Mouse (Mus musculus): ENCODE results near the gene Plcd3.

Plcd3 gene

DNA sequence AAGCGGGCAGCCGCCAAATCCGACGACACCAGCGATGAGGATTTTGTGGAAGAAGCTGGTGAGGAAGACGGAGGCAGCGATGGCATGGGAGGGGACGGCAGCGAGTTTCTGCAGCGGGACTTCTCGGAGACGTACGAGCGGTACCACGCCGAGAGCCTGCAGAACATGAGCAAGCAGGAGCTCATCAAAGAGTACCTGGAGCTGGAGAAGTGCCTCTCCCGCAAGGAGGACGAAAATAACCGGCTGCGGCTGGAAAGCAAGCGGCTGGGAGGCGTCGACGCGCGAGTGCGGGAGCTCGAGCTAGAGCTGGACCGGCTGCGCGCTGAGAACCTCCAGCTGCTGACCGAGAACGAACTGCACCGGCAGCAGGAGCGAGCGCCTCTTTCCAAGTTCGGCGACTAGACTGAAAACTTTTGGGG lies 16.1 kb upstream of the Plcd3 start:
- no peak for DNase-seq (ENCODE audit: low read depth, low spot score)

DNA sequence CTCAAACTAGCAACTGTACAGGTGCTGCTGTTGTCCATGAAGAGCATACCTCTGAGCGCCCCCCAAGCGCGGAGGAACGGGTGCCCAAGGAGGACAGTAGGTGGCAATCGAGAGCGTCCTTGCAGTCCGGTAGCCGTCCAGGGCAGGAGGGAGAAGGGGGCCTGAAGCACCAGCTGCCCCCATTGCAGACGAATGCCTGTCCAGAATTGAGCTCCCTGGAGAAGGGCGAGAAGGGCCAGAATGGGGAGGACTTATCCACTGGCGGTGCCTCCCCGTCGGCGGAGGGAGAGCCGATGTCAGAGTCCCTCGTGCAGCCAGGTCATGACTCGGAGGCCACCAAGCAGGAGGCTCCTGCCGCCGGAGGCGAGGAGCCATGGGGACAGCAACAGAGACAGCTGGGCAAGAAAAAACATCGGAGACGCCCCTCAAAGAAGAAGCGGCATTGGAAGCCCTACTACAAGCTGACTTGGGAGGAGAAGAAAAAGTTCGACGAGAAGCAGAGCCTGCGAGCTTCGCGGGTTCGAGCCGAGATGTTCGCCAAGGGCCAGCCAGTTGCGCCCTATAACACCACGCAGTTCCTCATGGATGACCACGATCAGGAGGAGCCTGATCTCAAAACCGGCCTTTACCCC lies 15.6 kb upstream of the Plcd3 start:
- peak; percentile 43 for DNase-seq (ENCODE audit: low read depth, low spot score)

DNA sequence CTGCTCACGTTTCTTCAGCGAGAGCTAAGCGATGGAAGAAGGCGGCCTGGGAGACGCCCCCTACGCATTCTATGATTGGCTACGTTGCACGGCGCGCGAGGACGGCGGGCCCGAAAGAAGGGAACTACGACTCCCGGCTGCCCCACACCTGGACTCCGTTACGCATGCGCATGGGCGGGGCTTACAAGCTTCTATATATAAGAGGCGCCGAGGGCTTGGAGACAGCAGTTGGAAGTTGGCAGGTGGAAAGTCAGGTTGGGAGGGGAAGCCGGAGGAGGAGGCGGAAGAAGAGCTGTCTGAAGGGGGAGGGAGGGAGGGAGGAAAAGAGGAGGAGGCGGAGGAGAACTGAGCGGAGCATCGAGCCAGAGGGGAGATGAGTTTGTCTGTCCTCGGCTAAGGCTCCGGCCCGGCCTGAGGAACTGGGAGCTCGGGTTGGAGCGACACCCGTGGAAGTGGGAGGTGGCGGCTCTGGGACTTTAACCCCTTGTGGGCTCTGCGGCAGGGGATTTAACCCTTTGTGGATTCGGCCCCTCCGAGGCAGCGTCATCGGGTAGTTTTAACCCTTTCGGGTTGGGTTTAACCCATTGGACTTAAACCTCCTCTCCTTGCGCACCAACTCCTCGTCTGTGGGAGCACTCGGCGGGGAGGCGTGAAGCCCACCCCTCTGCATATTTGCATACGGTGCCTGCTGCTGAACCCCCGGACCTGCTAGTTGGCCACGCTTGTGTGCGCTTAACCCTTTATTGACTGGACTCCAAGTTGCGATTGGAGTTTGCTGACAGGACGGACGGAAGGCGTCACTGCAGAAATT lies 14.8 kb upstream of the Plcd3 start, which contains the start of gene Hexim1:
Gene Hexim1 (plus strand): TSS at position 224 of the 811 bp plus-strand sequence.
- peak; percentile 99 for DNase-seq (ENCODE audit: low read depth, low spot score)

DNA sequence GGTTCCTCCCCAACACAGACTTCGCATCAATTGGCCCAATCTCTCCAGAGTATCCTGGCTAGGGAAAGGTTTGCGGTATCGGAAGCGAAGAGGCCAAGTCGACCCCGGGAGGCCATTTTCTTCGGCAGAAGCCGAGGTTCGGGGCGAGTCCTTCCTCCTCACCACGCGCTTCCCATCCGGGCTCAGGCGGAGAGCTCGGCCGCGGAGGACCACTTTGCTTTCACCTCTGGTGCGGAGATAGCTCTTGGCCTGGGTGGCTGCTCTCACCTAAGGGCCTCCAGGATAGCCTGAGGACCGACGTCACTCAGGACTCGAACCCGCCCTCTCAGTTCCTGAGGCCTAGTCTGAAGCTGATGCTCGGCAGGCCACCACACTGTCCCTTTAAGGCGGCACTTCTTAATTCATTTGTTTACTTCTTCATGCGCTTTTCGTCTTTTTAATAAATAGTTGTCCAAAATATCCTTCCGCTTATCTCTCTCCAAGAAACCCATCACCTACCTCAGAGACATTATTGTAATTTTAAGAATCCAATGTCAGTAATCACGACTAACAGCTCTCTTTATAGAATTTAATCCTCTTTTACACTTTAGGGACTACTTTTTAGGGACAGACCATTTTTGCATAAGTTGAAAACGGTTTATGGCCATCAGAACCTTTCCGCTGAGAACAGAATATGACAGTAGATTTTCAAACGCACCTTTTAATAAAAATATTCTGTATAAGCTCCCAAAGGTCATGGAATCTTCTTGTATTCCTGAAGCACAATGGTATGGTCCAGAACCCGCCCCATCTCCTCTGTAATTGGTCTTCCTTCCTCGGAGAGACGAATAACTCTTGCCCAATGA lies 13.9 kb upstream of the Plcd3 start:
- peak; percentile 73 for DNase-seq (ENCODE audit: low read depth, low spot score)

DNA sequence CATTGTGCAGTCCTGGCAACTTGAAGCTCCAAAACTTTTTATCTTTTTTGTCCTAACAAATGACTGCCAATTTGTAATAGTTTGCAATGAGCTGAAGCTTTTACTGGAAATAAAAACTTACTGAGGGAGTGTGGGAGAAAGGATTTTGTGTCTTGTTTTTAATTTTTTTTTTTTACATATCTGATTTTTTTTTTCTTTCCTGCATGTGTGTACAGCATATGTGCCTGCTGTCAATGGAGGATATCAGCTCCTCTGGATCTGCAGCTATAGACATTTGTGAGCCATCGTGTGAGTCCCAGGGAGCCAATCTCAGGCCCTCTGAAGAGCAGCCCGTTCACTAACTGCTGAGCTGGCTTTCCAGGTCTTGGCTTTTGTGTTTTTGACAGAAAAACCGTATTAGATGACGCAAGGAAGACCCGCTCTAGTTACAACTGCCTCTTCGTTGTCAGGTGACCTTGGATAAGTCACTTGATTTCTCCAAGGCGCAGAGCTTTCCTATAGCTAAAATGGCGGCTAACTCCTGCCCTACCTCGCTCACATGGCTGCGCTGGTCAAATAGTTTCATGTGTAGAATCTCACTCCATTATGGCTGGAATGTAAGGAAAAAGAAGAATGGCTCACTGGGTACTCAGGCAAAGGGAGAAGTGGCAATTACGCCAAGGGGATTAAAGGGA lies 12.9 kb upstream of the Plcd3 start:
- DNase-seq (ENCODE audit: low read depth, low spot score) = no peak

DNA sequence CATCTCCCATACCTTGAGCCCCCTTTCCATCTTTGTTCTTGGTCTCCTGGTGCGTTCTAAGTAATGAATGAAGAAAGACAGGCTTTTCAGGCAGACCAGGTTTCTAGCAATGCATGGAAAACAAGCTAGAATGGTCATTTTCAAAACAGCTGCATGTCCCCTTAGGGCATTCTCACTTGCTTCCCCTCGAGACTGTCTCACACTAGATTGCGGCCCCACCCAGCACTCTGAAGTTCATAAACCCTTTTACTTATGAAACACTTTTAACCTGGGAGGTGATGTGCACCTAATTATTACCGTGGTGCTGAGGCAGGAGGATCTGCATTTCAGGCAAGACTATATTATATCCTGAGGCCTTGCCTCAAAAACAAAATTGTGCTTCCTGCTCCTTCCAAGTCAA lies 12.3 kb upstream of the Plcd3 start:
- DNase-seq (ENCODE audit: low read depth, low spot score) = no peak

DNA sequence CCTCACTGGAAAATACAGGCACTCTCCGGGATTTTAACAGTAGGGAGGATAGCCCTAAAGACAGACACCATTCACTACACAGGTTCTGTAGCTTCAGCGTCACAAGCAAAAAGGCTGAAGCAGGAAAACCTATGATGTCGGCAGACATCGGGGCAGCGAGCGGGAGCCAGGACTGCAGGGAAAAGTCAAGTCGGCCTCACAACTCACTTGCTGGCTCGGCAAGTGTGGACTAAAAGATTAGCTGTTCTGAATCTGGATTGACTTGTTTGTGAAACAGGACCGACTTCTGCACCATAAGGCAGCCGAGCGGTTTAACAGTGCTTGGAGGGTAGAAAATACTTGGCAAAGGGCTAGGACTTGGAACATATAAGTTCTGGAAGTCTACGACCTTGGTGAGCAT lies 11.5 kb upstream of the Plcd3 start:
- no peak for DNase-seq (ENCODE audit: low read depth, low spot score)

DNA sequence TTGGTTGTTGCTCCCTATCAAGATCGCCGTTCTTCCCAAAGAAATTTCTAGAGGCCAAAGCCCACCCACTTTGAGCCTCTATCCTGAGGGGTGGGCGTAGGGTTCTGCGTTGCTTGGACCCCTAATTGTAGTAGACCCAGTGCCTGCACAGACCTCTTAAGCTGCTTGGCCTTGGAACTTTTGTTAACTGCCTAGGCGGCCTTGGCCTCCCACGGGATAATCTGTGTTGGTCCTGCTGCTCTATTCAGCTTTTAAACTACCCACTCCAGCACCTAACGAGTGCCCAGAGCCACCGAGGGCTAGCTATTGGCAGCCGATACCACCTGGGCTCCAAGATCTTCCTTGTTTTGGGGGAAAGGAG lies 11.1 kb upstream of the Plcd3 start:
- no peak for DNase-seq (ENCODE audit: low read depth, low spot score)

DNA sequence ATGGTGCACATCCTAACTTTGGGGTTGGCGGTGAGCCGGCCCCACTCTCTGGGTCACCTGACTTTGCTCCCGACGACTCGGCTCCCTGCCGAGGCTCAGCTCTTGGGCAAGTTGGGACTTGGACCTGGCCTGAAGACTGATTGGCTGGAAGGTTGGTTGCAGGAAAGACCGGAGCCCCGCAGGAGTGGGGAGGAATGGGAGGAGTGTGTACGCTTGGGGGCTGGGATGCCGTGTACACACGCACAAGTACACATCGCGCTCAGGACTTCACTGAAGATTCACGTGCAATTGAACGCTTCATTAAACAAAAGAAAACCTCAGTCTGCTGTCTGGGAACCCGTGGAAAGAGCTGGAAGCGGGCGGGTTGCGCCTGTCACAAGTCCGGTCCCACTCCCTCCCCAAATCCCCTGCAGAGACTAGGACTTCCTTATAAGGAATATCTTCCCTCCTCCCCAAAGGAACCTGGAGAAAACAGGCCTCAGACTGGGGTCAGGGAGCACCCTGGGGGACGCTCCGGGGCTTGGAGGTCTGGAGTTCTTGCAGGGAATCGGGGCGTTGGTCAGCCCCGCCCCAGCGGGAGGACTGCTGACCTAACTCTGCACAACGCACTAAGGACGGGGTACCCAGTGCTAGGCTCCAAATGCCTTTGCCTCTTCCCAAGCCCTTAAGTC lies 10.6 kb upstream of the Plcd3 start:
- no peak for DNase-seq (ENCODE audit: low read depth, low spot score)

DNA sequence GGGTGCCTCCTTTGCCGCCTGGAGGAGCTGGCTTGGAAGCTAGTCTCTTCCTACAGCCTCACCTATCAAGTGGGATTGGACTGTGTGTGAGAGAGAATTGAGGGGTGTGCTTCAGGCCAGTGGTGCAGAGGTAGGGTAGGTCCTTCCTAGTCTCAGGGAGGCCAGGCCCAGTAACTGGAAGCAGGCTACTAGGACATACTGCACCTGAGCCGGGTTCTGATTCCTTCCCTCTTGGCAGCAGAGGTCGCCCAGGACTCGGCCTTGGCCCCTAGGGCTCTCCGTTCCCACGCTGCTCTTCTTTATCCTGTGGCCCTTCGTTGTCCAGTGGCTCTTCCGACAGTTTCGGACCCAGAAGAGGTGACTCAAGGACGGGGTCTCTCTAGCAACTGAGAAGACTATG lies 9.8 kb upstream of the Plcd3 start:
- DNase-seq (ENCODE audit: low read depth, low spot score) = no peak

DNA sequence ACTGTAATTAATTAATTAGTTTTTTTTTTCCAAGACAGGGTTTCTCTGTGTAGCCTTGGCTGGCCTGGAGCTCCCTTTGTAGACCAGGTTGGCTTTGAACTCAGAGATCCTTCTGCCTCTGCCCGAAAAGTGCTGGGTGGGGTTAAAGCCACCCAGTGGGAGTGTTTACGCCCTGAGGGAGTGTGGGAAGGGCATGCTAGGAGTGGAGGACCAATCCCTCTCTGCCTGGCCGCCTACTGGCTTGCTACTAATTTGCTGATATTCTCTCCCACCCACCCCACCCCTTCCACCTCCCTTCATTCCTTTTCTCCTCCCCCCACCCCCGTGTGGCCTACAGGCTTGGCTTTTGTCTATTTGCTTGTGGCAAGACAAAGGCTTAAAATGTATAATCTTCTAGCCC lies 4.9 kb upstream of the Plcd3 start:
- DNase-seq (ENCODE audit: low read depth, low spot score) = no peak

DNA sequence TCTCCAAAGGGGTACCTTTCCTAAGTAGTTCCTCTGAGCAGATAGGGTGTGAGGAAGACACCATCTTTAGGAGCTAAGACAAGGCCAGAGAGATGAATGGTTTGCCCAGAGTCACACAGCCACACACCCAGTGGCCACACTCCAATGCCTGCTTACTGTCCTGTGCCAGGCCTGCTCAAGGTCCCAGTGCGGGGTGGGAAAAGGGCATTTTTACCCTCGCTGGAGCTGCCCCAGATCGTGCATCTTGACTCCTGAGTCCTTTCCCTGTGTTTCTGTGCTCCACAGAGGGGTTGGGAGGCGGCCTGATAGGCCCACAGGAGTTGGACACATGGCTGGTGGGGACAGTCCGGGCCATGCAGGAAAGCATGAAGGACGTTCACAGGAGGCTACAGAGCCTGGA lies 4.4 kb upstream of the Plcd3 start:
- no peak for DNase-seq (ENCODE audit: low read depth, low spot score)

DNA sequence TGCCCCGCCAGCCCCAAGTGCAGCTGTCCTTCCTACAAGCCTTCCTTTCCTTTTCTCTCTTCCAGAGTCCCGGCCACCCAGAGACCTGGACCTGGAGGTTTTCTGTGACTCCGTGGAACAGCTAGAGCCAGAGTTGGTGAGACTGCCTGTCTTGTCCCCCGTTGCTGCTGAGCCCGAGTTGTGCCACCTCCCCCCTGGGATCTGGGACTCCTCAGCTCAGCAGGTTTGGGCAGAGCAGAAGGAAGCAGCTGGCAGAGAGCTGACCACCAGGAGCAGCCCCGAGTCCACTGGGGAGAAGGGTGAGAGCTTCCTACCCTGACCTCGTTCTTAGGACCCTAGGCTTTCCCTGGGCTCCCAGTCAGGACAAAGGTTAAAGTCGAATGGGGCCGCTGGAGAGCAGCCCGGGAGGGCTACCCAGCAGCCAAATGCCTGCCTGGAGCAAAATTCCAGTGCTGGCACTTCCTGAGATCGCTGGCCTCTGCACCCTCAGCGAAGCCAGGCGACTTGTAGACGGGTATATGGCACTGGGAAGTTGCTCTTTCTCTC lies 3.8 kb upstream of the Plcd3 start:
- DNase-seq (ENCODE audit: low read depth, low spot score) = no peak

DNA sequence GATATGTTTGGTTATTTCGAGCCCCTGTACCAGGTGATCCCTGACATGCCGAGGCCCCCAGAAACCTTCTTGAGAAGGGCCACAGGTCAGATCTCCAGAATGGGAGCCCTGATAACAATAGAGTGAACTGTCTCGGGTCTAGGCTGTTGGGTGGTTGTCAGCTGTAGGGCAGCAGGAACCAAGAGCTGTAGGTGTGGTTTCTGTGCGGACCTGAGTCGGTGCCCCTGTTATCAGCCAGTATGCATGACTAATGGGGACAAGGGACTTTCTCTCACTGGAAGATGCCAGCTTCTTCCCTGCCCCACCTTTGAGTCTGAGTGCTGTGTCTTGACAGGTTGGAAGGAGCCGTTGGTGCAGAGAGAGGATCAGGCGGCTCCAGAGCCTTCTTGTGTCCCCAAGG lies 3.0 kb upstream of the Plcd3 start:
- no peak for DNase-seq (ENCODE audit: low read depth, low spot score)

DNA sequence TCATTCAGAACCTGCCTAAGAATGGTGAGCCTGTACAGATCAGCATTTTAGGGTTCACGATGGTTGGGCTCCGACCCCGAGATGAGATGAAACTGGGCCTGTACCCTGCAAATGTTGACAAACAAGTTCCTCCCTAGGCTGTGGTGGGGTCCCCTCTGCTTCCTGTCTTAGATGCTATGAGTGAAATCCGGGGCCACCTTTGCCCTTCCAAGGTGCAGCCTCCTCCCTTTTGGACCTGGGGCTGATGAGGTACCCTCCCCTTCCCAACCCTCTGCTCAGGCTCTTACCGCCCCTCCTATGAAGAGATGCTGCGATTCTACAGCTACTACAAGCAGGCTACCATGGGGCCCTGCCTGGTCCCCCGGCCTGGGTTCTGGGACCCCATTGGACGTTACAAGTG lies 2.2 kb upstream of the Plcd3 start:
- DNase-seq (ENCODE audit: low read depth, low spot score) = no peak

DNA sequence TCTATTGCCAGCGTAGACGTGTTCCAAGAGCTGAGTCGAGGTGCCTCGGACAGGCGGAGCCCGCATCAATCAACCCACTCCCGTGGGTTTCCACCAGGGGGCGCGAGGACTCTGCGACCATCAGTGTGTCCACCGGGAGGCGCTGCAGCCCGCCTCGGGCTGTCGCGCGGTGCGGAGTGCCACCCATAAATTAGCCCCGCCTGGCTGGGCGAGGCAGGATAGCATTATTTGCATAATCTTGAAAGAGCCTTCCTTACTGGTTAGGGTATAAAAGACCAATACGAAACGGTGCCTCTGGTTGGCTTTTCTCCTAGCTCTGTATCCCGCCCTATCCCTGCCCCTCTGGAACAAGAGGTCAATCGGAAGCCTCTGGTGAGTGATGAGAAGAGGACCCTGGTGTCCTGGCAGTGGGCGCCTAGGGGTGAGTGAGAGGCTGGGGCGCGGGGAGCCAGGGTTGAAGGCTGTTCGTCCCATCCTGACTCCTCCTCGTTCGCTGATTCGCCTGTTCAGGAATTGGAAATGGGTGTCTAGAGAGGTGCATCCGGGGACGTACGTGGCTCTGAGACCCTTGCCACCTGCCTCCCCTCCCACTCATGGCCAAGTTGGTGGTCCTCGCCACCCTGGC lies 1.4 kb upstream of the Plcd3 start:
- DNase-seq (ENCODE audit: low read depth, low spot score) = peak; percentile 93

DNA sequence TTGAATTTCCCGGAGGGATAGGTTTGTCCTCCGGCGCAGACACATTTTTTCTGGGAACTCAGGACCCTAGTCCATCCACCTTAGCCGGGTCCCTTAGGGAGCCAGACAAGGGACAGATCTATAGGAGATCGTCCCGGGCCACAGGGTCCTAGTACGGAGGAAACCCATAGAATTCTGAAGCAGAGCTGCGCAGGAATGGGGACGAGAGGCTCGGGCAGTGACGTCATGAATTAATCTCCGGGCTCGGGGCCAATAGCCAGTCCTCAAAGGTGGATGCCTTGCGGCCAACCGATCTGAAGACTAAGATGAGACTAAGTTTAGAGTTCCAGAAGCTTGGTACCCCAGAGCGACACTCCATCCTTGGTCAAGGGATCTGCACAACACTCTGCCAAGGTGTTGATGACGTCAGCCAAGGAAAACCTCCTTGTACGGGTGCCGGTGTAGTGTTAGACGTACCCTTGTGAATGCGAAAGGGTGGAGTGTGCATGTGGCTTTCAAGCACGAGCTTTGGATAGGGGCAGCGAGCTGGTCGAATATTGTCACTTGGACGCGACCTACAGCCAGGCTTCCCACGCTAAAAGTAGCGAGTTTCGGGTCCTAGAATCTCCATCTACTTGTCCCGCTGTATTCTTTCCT lies 526 bp upstream of the Plcd3 start:
- DNase-seq (ENCODE audit: low read depth, low spot score) = no peak

DNA sequence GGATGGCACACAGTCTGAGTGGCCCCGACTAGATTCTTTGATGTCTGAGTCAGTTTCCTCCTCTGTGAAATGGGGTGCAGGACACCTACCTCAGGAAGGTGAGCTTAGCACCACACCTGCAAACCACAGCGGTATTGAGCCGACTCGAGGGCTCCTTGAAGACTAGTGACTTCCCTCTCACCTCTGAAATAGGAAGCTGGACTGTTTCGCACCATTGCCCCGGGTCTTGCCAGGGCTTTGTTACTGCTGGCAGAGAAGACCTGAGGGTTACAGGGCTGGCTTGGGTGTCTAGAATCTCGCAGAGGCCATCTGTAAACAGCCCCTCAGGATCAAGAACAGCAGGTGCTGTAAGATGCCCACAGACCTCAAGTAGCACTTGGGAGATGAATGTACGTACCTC lies 1.1 kb downstream of the Plcd3 start:
- no peak for DNase-seq (ENCODE audit: low read depth, low spot score)

DNA sequence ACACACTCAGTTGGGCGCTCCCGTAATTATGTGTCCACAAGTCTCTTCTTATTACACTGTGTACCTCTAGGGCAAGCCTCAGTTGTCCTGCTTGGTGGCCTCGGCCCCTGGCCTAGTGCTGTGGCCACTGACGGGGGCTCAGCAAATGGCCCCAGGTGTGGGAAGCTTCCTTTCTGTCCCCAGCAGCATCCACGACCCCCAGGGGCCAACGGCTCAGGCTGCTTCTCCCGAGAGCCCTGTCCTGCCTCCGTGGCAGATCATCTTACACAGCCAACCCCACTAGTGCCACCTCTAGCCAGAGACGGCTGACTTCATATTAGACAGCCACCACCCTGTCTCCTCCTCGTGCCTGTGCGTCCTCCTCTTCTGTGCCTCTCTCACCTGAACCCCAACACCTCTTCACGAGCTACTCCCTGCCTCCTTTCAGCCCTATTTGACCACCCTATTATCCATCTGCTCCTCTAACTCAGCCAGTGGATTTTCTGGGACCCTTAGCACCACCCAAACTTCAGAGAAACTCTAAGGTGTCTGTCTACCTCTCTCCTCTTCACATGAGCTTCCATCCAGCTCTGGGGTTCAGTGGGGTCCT lies 2.0 kb downstream of the Plcd3 start:
- DNase-seq (ENCODE audit: low read depth, low spot score) = no peak
